Mouse (Mus musculus) gastrocnemius, adult 18-20 months (tissue): ENCODE data around the gene Ppp6r2. TPM values are rescaled to one million over a fixed set of nuclear protein-coding genes. Genes with fewer than 3 reads are reported as not detected.
A peak's percentile ranks its signal among the peaks of the same experiment; 100 is the strongest.

Source experiments
- DNase-seq: peaks from one replicate; pipeline ENCODE4 v3.0.0; 2021; ENCODE audit warnings: low spot score
- total RNA-seq, 2 experiments: library from RNA; stranded (reverse); gene quantifications; 2 replicates each; pipeline ENCODE4 v1.2.3; 2021

Ppp6r2 gene
- total RNA-seq, 2 experiments from 2014 or later: 90.7 to 93.0 TPM

DNA sequence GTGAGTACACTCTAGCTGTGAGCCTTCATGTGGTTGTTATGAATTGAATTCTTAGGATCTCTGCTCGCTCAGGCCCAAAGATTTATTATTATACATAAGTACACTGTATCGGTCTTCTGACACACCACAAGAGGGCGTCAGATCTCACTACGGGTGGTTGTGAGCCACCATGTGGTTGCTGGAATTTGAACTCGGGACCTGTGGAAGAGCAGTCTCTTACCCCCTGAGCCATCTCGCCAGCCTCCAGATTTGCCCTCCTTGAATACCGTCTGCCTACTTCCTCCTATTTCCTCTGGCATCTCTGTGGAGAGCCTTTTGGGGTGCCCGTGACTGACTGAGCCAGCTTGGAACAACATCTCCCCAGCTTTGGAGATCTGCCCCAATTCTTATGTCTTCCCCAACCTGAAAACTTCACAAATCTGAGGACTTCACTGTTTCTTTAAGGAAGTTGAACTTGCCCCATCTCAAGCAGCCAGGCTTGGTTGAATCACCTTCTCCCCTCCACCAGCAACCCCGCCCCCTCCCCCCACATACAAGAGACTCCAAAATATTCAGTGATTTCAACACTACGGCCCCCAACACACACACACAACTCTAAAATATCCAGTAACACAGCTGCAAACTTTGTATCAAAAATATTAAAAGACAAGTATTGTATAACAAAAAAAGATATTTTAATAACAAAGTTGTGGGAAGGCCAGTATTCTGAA lies 29.6 kb upstream of the Ppp6r2 start:
- DNase-seq: no peak

DNA sequence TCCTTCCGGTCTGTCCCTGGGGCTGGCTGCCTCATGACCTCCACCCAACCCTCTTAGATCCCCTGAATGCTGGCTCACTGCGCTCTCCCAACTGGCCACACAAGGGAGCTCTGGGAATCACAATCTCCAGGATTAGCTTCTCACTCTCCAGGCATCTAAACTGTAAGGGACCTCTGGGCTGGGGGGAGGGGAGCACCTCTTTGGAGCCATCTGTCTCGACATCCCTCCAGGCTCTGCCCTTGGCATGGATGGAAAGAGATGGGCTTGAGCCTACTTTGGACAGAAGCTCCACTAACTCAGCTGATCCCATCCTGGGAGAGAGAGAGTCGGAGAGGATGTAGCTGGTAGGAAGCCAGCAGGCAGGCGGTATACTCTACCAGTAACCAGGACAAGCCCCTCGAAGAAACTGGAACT lies 29.0 kb upstream of the Ppp6r2 start:
- no peak for DNase-seq

DNA sequence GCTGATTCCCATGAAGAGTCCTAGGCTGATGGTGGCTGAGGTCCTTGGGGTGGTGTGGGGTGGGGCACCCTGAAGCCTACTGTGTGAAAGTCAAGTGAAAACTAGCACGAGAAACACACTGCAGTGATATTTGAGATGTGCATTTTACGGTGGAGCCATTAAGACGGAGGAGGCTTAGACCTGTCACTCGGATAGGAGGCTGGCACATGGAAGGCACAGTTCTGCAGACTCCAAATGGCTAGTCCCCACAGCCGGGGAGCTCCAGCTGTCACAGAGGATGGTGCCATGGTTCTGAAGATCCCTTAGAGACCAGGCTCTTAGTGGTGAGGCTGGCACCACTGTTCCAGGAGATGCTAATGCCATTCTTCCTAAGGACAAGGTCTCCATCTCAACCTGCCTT lies 28.5 kb upstream of the Ppp6r2 start:
- no peak for DNase-seq

DNA sequence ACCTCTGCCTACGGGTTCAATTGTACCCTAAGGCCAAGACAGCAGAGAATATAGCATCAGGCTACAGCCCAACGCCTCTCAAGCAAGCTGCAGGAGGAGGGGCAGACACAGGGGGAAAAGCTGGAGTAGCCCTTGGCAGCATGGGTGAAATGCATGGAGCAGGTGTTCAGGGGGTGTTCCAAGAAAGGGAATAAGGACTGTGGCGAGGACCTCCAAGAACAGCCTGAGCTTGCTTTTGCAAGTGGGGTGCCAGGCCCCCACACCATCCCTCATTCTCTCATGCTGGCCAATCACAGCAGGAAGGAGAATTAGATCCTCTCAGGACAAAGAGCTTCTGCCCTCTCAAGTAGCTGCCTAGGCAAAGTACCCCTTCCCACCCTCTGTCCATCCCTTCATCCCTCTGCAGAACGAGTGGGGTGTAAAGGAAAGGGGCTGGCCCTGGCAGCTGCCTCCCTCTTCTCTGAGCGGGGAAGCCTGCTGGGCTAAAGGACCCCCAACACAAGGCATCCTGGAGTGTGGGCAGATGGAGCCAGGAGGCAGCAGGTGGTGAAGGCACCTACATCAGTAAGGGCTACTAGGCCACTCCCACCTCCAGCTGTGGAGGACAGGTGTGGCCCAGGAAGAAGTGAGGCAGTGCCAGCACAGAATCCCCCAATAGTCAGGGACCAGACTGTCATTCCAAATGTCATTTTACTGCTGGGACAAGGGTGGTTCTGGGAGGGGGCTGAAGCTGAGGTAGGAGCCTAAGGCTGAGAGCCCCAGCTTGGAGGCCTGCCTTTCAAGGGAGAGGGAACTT lies 27.0 kb upstream of the Ppp6r2 start:
- DNase-seq: no peak

DNA sequence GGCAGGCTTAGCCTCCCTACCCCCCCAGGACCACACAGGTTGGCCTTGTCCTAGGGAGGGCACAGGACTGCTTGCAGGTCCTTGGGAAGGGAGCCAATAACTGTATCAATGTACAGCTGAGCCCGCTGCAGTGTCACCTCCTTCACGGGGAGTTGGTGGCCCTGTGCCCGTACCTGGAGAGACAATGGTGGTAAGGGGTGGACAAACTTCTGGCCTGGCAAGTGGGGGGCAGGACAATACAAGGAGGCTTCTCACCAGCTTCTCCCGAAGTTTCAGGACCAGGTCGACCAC lies 26.5 kb upstream of the Ppp6r2 start:
- DNase-seq: no peak

DNA sequence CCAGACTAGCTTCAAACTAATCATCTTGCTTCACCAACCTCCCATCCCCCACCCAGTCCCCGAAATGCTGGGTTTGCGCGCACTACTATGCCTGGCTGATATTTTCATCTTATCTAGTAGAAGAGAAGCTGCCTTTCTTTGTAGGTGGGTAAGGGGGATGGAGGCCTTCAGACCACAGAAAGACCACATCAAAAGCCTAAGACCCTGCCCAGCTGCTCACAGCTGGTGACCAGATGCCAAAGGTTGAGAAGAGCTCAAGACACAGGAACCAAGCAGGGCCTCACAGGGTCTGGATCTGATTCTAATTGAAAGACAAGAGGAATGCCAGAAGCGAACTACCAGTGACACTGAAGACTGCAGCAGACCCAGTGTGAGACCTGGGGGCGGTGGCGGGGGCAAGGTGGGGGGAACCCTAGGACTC lies 16.1 kb upstream of the Ppp6r2 start:
- no peak for DNase-seq

DNA sequence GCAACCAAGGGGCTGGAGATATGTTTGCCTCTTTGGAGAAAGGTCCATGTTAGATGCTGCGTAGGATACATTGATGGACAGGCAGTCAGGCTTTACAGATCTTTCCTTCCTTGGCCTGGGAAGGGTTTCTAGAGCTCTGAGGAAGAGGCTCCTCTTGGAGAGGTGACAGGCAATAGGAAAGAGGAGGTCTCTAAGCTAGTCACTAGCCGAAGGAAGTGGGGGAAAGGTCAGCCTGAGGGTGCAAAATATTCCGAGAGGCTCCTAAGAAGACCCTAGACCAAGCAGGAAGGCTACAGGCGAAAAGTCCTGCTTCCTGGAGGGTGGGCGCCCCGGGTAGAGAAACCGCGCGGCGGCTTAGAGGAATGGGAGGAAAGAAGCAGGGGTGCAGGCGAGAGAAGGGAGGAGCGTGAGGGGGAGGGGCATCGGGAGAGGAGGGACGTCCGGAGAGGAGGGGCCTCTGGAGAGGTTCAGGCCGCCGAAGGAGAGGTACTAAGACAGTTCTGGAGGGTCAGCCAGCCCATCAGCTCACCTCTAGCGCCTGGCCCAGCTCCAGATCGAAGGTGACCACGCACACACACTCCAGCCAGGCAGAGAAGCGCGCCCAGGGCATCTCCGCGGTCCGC lies 15.6 kb upstream of the Ppp6r2 start:
- DNase-seq: peak; percentile 93

DNA sequence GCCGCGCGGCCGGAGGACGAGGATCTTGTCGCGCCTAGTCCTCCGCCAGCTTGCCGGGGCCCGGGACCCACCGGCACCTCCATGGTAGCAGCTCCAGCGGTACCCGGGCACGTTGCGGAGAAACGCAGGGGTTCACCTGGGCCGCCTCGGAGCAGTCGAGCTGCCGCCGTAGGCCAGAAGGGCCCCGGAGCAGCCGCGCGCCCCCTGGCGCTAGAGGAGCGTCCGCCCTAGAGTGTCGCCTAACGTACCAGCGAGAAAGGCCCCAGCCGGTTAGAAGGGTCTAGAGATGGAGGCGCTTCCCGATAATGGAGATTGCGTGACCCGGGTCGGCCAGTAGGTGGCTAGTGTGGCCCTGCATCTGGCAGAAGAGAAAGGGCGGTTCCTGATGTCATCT lies 15.0 kb upstream of the Ppp6r2 start, which contains the start of gene Dennd6b:
Gene Dennd6b (minus strand): TSS at position 184 of the 394 bp plus-strand sequence.
- peak; percentile 98 for DNase-seq

DNA sequence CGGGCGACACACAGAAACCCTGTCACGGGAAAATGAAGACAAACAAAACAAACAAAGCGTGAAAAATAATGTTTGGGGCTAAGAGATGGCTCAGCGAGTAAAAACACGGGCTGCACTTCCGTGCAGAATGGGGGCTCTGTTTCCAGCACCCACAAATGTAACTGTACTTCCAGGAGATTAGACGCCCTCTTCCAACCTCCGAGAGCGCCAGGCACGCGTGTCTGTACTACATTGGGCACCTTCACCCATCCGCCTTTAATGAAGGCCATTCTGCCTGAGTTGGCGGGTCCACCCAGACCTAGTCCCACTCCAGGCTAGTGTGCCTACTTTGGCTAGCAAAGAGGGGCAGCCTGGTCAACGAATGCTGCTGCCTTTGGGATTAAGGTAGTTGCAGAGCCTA lies 14.3 kb upstream of the Ppp6r2 start:
- no peak for DNase-seq

DNA sequence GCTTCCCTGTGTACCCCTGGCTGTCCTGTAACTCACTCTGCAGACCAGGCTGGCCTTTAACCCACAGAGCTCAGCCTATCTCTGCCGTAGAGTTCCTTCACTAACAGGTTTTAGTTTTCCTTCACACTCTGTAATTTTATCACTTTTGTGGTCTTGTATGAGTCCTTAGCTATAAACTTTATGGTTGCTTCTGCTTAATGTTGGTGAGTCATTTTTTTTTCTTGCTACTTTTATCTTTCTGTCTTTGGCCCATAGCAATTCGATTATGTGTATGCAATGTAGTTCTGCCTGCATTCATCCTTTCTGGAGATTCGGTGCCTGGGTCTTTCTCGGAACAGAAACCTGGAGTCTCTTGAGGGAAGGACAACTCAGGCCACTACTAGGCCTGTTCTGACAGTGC lies 3.9 kb upstream of the Ppp6r2 start:
- DNase-seq: no peak

DNA sequence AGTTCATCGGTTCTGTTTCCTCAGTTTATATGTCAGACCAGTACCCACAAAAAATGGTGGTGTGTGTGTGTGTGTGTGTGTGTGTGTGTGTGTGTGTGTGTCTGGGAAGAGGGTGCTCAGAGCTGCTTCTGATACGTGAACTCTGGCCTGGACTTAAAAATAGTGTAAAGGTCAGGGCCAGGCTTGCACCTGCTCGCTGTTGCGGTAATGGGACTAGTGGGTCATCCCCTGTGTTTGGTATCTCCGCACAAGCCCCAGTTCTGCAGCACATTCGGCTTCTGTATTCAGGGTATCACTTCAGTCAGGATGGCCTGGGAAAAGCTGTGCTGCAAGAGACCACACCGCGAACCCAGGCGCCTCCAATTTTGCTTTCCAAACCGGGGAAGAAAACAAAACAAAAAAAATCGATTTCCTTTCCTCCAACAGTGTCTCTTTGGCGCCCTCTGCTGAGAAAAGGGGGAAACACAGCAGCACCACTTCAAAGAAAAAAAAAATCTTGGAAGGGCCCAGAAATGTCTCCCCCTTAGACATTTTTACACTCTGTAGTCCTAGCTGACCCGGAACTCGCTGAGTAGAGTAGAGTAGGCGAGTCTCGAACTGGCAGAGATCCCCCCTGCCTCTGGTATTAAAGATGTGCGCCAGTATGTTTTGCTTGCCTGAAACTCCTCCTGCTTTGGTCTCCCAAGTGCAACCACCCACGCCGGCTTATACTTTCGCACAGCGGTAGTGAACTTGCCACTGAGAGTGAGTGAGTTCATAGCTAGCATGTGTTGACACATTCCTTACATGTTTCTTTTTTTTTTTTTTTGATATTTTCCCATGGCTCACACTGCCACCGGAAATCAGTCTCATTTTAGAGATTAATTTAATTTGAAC lies 1.2 kb upstream of the Ppp6r2 start:
- DNase-seq: peak; percentile 93

DNA sequence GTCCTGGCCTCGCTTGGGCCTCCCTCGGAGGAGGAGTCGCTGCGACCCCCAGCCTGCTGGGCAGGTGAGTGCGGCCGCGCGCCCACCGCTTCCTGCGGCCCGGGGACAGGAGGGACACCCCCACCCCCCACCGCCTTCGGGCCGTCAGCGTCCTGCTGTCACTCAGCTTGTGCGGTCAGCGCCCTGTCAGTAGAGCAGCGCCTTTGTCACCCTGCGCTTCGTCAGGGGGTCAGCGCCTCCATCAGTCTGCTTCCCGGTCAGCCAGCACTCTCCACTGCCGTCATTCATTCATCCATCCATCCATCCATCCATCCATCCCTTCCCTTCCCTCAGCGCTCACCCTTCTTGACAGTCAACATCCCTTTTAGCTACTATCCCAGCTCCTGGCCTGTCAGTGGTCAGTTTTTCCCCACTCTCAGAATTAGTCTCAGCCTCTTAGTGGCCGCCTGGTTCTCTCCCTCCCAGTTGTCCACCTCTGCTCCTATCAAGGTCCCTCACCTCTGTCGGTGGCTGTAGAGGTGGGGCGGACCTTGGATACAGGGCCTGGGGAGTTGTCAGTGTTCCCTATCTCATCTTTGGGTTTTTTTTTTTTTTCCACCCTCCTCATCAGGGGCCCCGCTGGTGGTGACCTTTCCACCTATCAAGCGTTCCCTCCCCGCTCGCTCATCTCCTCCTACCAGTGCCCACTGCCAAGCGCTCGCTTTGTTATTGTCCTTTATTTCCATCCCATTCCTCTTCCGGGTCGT lies 536 bp downstream of the Ppp6r2 start:
- DNase-seq: peak; percentile 23

DNA sequence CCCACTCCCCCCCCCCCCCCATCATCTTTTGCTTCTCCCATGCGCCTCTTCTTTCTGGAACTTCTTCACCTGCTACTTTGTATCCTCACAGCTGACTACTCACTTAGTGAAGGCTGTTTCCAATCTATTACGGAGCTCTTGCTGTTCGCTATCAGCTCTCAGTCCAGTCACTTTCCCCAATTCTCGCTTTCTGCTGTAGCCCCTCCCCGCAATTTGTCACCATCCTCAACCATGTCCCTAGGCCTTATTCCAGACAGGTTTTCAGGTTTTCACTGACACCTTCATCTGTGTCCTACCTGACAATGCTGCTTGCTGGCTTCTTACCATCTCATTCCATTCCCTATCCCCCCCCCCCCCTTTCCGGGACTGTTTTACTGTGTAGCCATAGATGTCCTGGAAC lies 1.1 kb downstream of the Ppp6r2 start:
- DNase-seq: no peak

DNA sequence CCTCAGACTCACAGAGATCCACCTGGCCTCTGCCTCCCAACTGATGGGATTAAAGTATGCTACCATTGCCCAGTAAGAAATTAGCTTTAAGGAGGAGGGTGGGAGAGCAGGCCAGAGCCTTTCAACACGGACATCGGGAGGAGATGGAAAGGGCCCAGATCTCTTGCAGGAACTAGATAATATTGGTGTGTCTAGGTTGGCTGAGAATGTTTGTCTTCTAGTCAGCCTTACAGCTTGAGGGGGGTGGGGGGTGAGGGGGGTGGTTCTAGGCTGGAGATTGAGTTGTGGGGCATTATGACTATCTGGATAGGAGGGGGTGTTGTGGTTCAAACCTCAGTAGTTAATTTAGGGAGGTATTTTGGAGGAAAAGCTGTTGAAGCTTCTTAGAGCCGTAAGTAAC lies 2.2 kb downstream of the Ppp6r2 start:
- DNase-seq: no peak

DNA sequence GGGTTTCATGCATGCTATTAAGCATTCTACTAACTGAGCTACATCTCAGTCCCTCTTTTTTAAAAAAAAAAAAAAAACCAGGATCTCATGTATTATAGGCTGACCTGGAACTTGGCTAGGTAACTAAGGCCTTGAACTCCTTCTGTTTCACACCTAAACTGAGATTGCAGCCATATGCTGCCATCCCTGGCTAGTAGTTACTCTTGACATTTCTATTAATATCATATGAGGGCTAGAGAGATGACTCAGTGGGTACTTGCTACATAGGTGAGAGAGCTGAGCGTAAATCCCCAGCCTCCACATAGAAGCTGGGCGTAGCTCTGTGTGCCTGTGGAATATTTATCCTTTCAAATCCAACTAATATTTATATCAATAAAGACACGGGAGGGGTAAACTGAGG lies 3.6 kb downstream of the Ppp6r2 start:
- no peak for DNase-seq

DNA sequence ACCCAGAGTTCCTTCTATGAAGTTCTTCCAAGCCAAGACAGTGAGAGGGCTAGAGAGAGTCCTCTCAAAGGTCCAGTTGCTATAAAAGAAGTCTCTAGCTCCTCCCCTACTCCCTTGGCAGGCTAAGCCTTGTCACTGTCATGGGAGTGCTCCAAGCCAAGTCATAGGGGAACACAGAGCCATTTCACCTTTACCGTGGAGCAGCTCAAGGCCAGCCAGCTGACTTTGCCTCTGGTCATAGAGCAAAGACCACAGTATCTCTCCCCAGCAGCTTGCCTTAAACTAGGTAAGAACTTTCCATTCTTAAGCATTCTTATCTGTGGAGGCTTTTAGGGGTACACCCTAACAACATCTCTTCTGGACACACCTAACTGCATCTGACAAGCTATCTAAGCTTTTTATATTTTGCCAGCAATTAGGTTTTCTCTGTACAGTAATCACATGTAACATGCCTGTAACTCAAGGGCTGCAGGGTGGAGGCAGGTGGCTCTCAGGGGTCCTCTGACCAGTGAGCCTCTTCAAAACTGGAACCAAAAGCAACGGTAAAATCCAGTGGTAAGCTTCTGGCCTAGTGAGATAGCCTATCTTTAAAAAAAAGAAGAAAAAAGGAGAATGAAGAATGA lies 4.4 kb downstream of the Ppp6r2 start:
- DNase-seq: peak; percentile 87

DNA sequence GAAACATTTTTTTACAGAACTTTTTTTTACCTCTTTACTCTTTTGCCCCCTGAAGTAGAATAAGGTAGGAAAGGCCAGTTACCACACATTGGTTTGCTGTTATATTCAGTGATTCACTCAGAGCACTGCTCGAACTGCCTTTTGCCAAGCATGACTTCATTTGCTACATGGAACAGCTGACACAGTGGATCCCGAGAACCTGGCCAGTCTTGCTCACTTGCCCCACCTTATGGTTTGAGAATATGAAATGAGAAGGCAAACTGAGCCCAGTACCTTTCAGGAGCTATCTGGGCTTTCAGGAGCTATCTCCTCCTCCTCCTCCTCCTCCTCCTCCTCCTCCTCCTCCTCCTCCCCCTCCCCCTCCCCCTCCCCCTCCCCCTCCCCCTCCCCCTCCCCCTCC lies 22.2 kb downstream of the Ppp6r2 start:
- DNase-seq: peak; percentile 74

DNA sequence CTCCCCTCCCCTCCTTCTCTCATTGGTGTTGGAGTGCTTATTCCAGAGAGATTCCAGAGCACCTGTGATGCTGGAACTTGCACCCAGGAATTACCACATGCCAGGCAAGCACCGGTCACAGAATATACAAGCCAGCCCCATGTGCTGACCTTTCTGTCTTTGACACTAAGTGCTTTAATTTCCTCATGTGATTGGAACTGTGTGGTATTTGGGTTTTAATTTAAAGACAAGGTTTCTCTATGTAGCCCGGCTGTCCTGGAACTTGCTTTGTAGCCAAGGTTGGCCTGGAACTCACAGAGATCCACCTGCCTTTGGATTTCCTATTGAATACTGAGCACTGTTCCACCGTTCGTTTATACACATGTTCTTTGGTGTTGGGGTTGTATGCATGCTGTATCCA lies 22.7 kb downstream of the Ppp6r2 start:
- DNase-seq: no peak

DNA sequence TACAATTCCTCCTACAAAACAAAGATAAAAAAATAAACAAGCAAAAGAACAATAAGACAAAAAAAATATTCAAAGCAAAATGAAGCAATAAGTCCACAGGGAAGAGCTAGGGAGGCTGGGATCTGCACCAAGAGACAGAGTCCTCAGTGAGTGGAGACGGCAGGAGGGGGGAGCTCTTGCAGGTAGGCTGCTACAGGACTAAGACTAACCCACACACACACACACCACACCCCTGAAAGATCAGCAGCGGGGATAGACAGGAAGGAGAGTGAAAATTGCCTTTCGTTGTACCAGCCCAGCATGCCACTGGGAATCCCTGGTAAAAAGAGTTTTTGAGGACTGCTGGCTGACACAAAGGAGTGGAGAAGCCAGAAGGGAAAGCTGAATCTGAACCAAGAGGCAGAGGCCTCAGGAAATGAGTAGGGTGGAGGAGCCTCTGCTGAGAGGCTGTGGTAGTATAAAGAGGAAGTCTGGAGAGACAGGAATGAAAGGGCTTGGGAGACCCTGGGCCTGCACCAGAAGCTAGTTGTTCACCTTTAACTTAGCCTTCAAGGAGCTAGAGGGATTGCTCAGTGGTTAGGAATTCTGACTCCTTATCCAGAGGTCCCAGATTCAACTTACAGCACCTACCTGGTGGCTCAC lies 28.5 kb downstream of the Ppp6r2 start:
- no peak for DNase-seq

DNA sequence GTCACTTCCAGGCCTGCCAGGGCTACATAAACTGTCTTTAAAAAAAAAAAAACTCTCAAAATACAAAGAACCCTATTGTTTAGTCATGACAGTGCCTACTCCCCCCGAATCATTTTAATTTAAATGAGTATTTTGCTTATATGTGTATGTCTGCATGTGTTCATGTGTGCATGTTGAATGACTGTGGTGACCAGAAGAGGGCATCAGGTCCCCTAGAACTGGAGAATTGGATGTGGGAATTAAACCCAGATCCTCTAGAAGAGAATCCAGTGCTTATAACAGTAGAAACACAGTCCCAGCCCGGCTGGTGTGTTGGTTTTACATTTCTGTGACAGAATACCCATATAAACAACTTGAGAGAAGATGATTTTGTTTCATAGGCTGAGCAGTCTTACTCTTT lies 29.7 kb downstream of the Ppp6r2 start:
- no peak for DNase-seq
